In the genomic region with DNA sequence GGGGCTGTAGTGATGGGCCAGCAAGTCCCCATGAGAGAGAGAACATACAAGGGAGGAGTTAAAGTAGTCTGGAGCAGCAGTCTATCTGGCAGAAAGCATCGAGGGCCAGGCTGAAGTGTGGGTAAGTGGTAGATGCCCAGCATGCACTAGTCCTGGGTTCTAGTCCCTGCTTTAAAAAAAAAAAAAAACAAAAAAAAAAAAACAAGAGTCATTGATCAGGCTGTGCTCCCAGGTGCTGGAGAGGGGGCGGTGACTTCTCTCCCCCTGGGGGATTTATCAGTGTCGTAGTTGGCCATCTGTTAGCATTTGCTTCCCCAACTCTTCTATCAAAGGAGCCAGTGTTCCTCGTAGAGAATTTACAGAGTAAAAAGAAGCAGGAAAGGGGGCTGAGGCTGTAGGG, we compare ENCODE assay signal across 32 mouse cellular contexts. TPM values are rescaled to one million over a fixed set of nuclear protein-coding genes. Genes with fewer than 3 reads are reported as not detected.
"Had no signal": no experiment of that assay in that cellular context is flagged by ENCODE, and none has a peak within 500 bp of the region (broad histone marks: within the 10 kb centered on the region; RNA-seq: fewer than 3 reads in every experiment).

No protein-coding gene starts in this region.

- H3K4me1 ChIP-seq: limb, embryonic 10.5 days; limb, embryonic 12.5 days; limb, embryonic 13.5 days; limb, embryonic 15.5 days; lung, embryonic 15.5 days; midbrain, embryonic 10.5 days; midbrain, embryonic 12.5 days; midbrain, embryonic 13.5 days; midbrain, embryonic 15.5 days; neural tube, embryonic 12.5 days; neural tube, embryonic 13.5 days had no signal

- H3K9ac ChIP-seq: limb, embryonic 12.5 days; limb, embryonic 13.5 days; limb, embryonic 15.5 days; liver, embryonic 13.5 days; liver, embryonic 14.5 days; liver, embryonic 15.5 days; lung, embryonic 14.5 days; lung, embryonic 15.5 days; midbrain, embryonic 12.5 days; midbrain, embryonic 13.5 days; midbrain, embryonic 15.5 days; neural tube, embryonic 12.5 days; neural tube, embryonic 13.5 days had no signal

- H3K36me3 ChIP-seq: midbrain, embryonic 15.5 days had no signal

- ATAC-seq: lung, postnatal 0 days; midbrain, embryonic 13.5 days; midbrain, embryonic 15.5 days; midbrain, embryonic 16.5 days had no signal

- H3K4me3 ChIP-seq: left cerebral cortex, adult 2 months; limb, embryonic 10.5 days; limb, embryonic 12.5 days; limb, embryonic 13.5 days; limb, embryonic 15.5 days; liver, embryonic 13.5 days; liver, embryonic 15.5 days; lung, embryonic 15.5 days; megakaryocyte, embryonic 14.5 days; midbrain, embryonic 10.5 days; midbrain, embryonic 12.5 days; midbrain, embryonic 13.5 days; midbrain, embryonic 15.5 days; myocyte; neural tube, embryonic 12.5 days; neural tube, embryonic 13.5 days had no signal

- H3K9me3 ChIP-seq: limb, embryonic 10.5 days; limb, embryonic 12.5 days; limb, embryonic 13.5 days; liver, embryonic 13.5 days; liver, embryonic 15.5 days; lung, embryonic 15.5 days; midbrain, embryonic 10.5 days; midbrain, embryonic 12.5 days; midbrain, embryonic 13.5 days; midbrain, embryonic 15.5 days; neural tube, embryonic 12.5 days; neural tube, embryonic 13.5 days had no signal

- DNase-seq: left cerebral cortex, postnatal 4 days; liver, embryonic 13.5 days; lung, adult 18-20 months; lung, adult 2 months; lung, embryonic 14.5 days; lung, postnatal 10 days; lung, postnatal 14 days; lung, postnatal 36 days; lung, postnatal 4 days; midbrain, embryonic 14.5 days had no signal

- H3K27ac ChIP-seq: left cerebral cortex, adult 2 months; limb, embryonic 10.5 days; limb, embryonic 12.5 days; limb, embryonic 13.5 days; limb, embryonic 15.5 days; liver, embryonic 13.5 days; liver, embryonic 14.5 days; liver, embryonic 15.5 days; lung, embryonic 15.5 days; macrophage; midbrain, embryonic 10.5 days; midbrain, embryonic 12.5 days; midbrain, embryonic 13.5 days; midbrain, embryonic 15.5 days; neural tube, embryonic 12.5 days; neural tube, embryonic 13.5 days had no signal

- H3K4me2 ChIP-seq: limb, embryonic 12.5 days; limb, embryonic 13.5 days; limb, embryonic 15.5 days; liver, embryonic 11.5 days; liver, embryonic 13.5 days; liver, embryonic 15.5 days; lung, embryonic 14.5 days; lung, embryonic 15.5 days; midbrain, embryonic 11.5 days; midbrain, embryonic 12.5 days; midbrain, embryonic 13.5 days; midbrain, embryonic 15.5 days; neural tube, embryonic 12.5 days; neural tube, embryonic 13.5 days had no signal

- H3K27me3 ChIP-seq: limb, embryonic 12.5 days; limb, embryonic 13.5 days; limb, embryonic 15.5 days; liver, embryonic 13.5 days; liver, embryonic 15.5 days; lung, embryonic 15.5 days; megakaryocyte, embryonic 14.5 days; midbrain, embryonic 12.5 days; midbrain, embryonic 13.5 days; midbrain, embryonic 15.5 days; neural tube, embryonic 12.5 days; neural tube, embryonic 13.5 days had no signal

RNA-seq across cellular contexts. Expression of a gene that starts 31.2 kb away (rescaled TPM):
- total RNA-seq: monocyte, adult 5-6 weeks had no signal
- polyA plus RNA-seq: macrophage had no signal
